Mouse (Mus musculus) stomach, embryonic 14.5 days (tissue): Measurements from ENCODE around the gene Smg5. TPM values are rescaled to one million over a fixed set of nuclear protein-coding genes. Genes with fewer than 3 reads are reported as not detected.

Source experiments
- ATAC-seq: fragments of 200-750 bp; cut with Nextera tagmentation; 2 replicates; pipeline ENCODE4 v1.8.0; 2017; ENCODE audit warnings: low read depth, moderate TSS enrichment; ENCODE audit not compliant: insufficient number of reproducible peaks, insufficient read depth, low FRiP score
- H3K27ac ChIP-seq: fragments of 300-500 bp; sonication (generic); 2 replicates; pipeline ENCODE4 v1.5.1; 2014; ENCODE audit warnings: mild to moderate bottlenecking, low read length, moderate library complexity, mixed read lengths
- H3K27me3 ChIP-seq: fragments of 300-500 bp; sonication (generic); 2 replicates; pipeline ENCODE4 v1.6.1; 2014; ENCODE audit warnings: low read length, control low read depth, mixed read lengths; ENCODE audit not compliant: control insufficient read depth, insufficient read depth
- H3K36me3 ChIP-seq: fragments of 300-500 bp; sonication (generic); 2 replicates; pipeline ENCODE4 v1.6.1; 2014; ENCODE audit warnings: mild to moderate bottlenecking, control low read depth, low read length, moderate library complexity, mixed read lengths; ENCODE audit not compliant: control insufficient read depth, insufficient read depth
- H3K4me1 ChIP-seq: fragments of 300-500 bp; sonication (generic); 2 replicates; pipeline ENCODE4 v1.6.1; 2014; ENCODE audit warnings: low read length, control low read depth, mixed read lengths; ENCODE audit not compliant: control insufficient read depth, insufficient read depth
- H3K4me2 ChIP-seq: fragments of 300-500 bp; sonication (generic); replicated peaks from 2 replicates; pipeline ENCODE4 v1.6.1; 2014; ENCODE audit warnings: low read depth, low read length, control low read depth
- H3K4me3 ChIP-seq: fragments of 300-500 bp; sonication (generic); 2 replicates; pipeline ENCODE4 v1.5.1; 2014; ENCODE audit warnings: low read depth, low read length, control low read depth
- H3K9ac ChIP-seq: fragments of 300-500 bp; sonication (generic); replicated peaks from 2 replicates; pipeline ENCODE4 v1.6.1; 2014; ENCODE audit warnings: low read depth, mild to moderate bottlenecking, control low read depth, low read length, moderate library complexity, mixed read lengths
- H3K9me3 ChIP-seq: fragments of 300-500 bp; sonication (generic); 2 replicates; pipeline ENCODE4 v1.6.1; 2016; ENCODE audit warnings: low read depth, low read length, control low read depth; ENCODE audit not compliant: control insufficient read depth
- WGBS: fragments of 180-500 bp; shearing (Covaris S2); extraction: QIAGEN DNeasy Blood & Tissue Kit; methylation state at CpG from one replicate; pipeline ENCODE4 v1.1.7; 2014; 5-methylcytosine and 5-hydroxymethylcytosine counted together
- polyA plus RNA-seq: library from polyadenylated mRNA; unstranded; fragments of >200 nt; fragmentation: Nextera tagmentation; extraction: Ambion mirVana; gene quantifications from 2 replicates; pipeline ENCODE4 v1.2.1, GENCODE M21; 2014

Gene Smg5
- polyA plus RNA-seq, 1 experiment from 2014 or later: 38.9 TPM

DNA sequence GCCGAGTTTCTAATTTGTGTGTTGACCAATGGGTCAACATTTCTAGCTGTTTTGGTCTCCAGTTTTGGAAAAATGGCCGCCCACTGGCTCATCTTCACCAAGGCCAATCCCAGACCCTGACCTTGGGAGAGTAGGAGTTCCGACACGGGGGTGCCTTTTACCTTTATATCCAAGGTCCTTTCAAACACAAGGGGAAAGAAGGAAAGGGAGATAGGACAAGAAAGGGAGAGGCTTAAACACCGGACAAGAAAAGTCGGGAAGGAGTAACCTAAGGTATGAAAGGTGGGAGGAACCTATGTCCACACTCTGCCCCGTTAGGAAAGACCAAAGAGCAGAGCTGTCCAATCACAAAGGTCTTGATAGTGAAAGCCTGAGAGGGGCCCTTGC lies 74.6 kb downstream of the Smg5 start:
- ATAC-seq: no peak

DNA sequence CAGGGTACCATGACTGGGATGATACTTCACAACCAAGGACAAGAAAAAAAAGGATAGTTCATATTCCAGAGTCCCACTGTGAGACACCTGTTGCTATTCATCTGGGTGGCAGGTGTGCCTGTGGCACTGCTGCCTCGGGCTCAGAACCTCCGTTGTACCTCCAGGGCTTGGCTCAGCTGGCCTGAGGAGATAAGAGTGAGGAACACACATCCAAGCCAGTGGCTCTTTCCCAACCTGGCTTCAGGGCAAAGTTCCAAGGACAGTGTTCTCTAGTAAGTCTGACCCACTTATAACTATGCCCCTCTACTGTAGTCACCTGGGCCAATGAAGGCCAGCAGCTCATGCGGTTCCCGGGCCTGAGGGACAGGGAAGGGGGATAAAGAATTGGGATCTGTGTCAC lies 75.6 kb downstream of the Smg5 start:
- no peak overlapping the region for H3K4me2 ChIP-seq
- no peaks in the 10 kb centered on the region for H3K9me3 ChIP-seq
- no peak for ATAC-seq
- H3K4me1 ChIP-seq: peaks cover 12% of the 10 kb centered on the region; the same call in 1 of the 2 replicates
- 91% methylated on average over 4 of the region's 4 CpGs for WGBS
- no peak overlapping the region for H3K9ac ChIP-seq
- no peaks in the 10 kb centered on the region for H3K27me3 ChIP-seq
- H3K36me3 ChIP-seq: peaks cover 28% of the 10 kb centered on the region
- no peak overlapping the region for H3K4me3 ChIP-seq
- no peak overlapping the region for H3K27ac ChIP-seq

More for the DNA sequence above, 74.6 kb downstream of the Smg5 start:
- Histone ChIP-seq H3K9ac (peak overlapping the region; percentile 87), H3K4me2 (peak overlapping the region; percentile 60), H3K36me3 (peaks cover 18% of the 10 kb centered on the region), H3K4me3 (peak overlapping the region; percentile 65), H3K9me3 (no peaks in the 10 kb centered on the region), H3K27me3 (no peaks in the 10 kb centered on the region), H3K4me1 (peaks cover 12% of the 10 kb centered on the region; the same call in 1 of the 2 replicates), H3K27ac (peak overlapping the region; percentile 97)
- 18% methylated on average over 7 of the region's 7 CpGs for WGBS

Other genes starting within 250 kb of the Smg5 start
- 19.5 and 20.1 TPM in 2 replicates for gene Mef2d, start 193.9 kb upstream of the Smg5 start, polyA plus RNA-seq
- 3.2 and 4.2 TPM in 2 replicates for gene Rhbg, start 81.6 kb upstream of the Smg5 start, polyA plus RNA-seq
- 0.33 and 0.64 TPM in 2 replicates for gene Gm38392, start 49.0 kb upstream of the Smg5 start, polyA plus RNA-seq
- 12.9 and 13.8 TPM in 2 replicates for gene Tsacc, start 39.3 kb upstream of the Smg5 start, polyA plus RNA-seq
- gene Cct3, start 39.1 kb upstream of the Smg5 start, polyA plus RNA-seq: 495 and 512 TPM in 2 replicates
- 121 and 132 TPM in 2 replicates for gene Glmp, start 11.2 kb upstream of the Smg5 start, polyA plus RNA-seq
- 20.5 and 23.1 TPM in 2 replicates for gene Tmem79, start 112 bp upstream of the Smg5 start, polyA plus RNA-seq
- 10.8 and 11.2 TPM in 2 replicates for gene Paqr6, start 28.3 kb downstream of the Smg5 start, polyA plus RNA-seq
- 0.45 TPM in 1 of 2 replicates, not detected in the other for gene Bglap3, start 36.5 kb downstream of the Smg5 start, polyA plus RNA-seq
- not detected in 2 replicates for gene Bglap2, start 42.4 kb downstream of the Smg5 start, polyA plus RNA-seq
- gene Bglap, start 48.2 kb downstream of the Smg5 start, polyA plus RNA-seq: not detected in 2 replicates
- gene Pmf1, start 74.1 kb downstream of the Smg5 start, polyA plus RNA-seq: 136 and 143 TPM in 2 replicates
- gene Slc25a44, start 88.9 kb downstream of the Smg5 start, polyA plus RNA-seq: 18.2 and 18.4 TPM in 2 replicates
- gene Sema4a, start 124.9 kb downstream of the Smg5 start, polyA plus RNA-seq: 8.9 and 11.8 TPM in 2 replicates
- 128 and 148 TPM in 2 replicates for gene Lmna, start 173.7 kb downstream of the Smg5 start, polyA plus RNA-seq
- 25.2 and 26.3 TPM in 2 replicates for gene Mex3a, start 196.1 kb downstream of the Smg5 start, polyA plus RNA-seq
- gene Rab25, start 212.0 kb downstream of the Smg5 start, polyA plus RNA-seq: 57.0 and 67.9 TPM in 2 replicates
- gene Lamtor2, start 216.8 kb downstream of the Smg5 start, polyA plus RNA-seq: 84.8 and 88.5 TPM in 2 replicates
- 48.4 TPM in 2 replicates for gene Ubqln4, start 217.5 kb downstream of the Smg5 start, polyA plus RNA-seq
- gene Ssr2, start 239.6 kb downstream of the Smg5 start, polyA plus RNA-seq: 295 and 301 TPM in 2 replicates